Mouse (Mus musculus) right cerebral cortex, postnatal 10 days (tissue): Measurements from ENCODE around the gene Ogg1.

Experiments
- DNase-seq, 2 experiments: peaks; one replicate each; pipeline ENCODE4 v3.0.0; 2021; ENCODE audit warnings: low spot score in 2 of 2

The Ogg1 gene

DNA sequence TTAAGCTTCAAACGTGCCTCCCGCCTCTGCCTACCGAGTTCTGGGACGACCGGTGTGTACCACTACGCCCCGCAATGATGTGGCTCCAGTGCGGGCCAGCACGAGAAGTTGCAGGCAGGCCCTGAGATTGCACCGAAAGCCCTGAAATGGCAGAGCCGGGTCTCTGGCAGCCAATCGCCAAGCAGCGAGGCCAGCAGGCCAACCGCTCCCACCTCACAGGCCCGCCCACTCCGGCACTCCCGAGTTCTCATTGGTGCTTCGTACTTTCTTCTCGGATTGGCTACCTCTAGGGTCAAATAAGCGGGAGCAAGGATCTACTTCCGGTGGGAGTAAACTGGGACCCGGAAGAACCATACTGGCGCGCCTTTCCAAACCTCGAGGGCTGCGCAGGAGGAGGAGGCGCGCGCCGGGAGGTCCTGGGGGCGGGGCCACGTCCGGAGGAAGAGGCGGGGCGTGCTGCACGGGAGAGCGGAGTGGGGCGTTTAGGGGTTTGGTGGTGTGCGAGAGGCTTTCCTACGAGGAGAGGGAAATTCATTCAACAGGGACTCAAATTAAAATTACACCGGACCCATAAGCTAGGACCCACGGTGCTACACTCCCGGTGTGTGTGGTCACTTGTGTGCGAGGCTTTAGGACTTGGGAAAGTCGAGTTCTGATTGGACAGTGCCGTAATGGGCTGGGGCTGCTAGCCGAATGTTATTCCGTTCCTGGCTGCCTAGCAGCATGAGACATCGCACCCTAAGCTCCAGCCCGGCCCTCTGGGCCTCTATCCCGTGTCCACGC lies at the start of gene Ogg1:
Gene Ogg1, plus strand, starts transcription at position 440 of the 783 bp plus-strand sequence.
- peak; percentile 99 to 100 for DNase-seq

DNA sequence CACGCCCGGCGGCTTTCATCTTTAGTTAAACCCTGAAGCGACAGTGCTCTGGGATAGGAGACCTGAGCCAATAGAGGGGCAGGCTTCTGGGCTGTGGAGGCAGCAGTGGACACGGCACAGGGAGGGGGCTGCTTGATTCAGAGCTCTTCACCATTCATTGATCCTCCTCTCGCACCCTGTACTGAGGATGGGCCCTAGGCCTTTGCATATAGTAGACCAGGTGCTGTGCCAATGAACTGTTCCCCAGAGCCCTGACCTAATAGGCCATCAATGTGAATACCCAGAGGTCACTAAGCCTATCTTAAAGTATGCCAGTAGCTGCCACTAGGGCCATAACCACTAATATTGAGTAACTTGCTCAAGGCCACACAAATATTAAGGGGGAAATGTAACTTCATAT lies 45.1 kb upstream of the Ogg1 start:
- DNase-seq = no peak

DNA sequence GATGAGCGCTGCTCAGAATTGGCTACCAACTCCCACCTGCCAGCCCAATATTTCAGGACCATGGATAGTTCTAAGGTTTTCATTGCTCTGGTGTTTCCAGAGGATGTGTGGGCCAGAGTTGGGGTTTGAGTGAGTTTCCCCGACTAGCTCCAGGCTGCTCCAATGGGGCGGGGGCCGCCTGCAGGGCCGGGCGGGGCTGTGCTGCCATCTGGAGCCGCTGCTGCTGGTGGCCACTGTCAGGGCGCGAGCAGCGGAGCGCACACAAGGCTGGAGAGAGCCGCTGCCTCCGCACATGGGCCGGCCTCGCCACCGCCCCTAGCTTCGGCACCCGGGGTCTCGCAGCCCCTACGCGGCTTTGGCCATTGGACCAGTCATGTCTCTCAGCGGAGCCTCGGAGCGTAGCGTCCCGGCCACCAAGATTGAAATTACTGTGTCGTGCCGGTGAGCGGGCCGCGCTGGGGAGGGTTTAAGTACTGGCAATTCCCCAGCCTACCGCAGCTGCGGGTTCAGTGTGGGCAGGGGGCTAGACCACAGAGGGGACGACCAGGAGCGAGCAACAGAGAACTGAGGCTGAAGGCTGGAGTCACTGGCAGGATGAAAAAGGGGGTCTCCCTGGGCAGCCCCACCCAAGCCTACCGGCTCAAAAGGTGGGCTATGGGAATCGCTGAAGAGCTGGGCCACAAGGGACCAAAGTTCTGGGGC lies 44.5 kb upstream of the Ogg1 start, which contains the start of gene Cpne9:
Gene Cpne9, plus strand, starts transcription at position 207 of the 702 bp plus-strand sequence.
- peak; percentile 53 to 54 for DNase-seq

DNA sequence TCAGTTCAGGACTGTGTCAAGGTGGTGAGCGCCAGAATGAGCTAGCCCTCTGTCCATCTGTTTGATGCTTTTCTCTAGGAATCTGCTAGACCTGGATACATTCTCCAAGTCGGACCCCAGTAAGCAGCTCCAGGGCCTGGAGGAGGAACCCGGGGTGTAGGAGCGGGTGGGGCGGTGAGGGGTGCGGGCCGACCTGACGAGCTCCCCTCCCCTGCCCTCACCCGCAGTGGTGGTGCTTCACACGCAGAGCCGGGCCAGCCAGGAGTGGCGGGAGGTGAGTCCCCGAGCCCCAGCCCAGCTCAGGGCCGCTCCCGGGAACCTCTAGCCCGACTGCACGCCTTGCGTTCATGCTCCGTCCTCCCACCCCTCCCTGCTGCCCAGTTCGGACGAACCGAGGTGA lies 43.8 kb upstream of the Ogg1 start:
- DNase-seq = no peak

DNA sequence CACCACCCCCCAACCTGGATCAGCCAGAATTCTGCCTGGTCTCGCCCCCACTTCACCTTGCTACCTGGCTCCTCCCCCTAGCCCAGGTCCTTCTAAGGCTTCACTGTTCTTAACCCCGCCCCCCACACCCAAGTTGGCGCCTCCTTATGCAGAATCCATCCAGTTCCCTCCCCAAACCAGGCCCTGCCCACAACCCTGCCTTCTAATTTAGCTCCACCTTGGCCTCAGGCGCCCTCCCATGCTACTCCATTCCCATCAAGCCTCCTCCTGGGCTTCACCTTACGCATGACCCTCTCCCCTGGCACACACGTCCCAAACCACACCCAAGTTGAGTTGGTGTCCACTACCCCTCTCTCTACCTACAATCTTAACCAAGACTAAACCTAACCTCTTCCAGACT lies 43.3 kb upstream of the Ogg1 start:
- DNase-seq = no peak

DNA sequence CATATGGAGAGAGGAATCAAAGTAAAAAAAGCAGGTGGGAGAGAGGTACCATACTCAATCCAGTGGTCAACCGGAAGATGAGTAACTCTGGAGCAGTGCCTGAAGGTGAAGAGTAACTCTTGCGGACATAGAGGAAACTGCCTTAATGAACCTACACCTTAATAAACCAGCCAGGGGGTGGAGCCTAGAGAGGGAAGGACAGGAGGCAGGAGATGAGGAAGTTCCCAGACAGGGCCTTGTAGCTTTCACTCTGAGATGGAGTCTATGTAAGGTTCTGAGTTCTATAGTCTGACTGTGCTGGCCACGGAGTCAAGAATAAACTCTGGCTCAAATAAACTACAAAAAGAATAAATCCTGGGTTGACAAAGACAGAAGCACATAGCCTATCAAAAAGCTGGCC lies 41.8 kb upstream of the Ogg1 start:
- DNase-seq = no peak

DNA sequence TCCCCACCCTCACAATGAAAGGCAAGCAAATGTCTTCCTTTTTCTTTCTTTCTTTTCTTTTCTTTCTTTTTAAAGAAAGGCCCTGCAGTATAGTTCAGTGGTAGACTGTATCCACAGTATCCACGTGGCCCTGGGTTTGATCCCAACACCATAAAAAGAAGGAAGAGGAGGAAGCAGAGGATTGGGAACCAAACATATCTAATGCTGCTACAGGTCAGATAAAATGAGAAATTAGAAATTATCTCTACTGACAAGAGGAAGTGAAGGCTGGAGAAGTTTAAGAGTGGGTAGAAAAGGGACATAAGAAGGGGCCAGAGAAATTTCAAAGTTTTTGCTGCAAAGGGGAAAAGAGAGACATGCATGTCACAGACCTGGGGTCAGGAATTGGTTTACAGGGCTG lies 40.5 kb upstream of the Ogg1 start:
- no peak for DNase-seq

DNA sequence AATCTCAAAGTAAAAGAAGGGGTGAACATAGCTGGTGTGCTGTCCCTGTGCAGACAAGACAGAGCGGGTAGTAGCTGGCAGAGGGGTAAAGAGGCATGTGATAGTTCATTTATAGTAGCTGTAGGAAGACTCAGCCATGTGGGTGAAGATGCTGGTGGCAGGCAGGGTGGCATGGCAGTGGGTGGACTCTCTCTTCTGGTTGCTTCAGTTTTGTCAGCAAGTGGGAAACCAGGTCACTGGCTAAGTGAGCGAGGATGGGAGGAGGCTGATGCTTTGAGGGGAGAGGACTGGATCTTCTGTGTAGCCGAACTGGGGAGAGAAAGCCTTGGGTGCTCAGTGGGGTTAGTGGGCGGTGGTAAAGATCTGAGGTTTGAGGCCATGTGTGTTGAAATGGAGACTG lies 39.5 kb upstream of the Ogg1 start:
- DNase-seq = no peak

DNA sequence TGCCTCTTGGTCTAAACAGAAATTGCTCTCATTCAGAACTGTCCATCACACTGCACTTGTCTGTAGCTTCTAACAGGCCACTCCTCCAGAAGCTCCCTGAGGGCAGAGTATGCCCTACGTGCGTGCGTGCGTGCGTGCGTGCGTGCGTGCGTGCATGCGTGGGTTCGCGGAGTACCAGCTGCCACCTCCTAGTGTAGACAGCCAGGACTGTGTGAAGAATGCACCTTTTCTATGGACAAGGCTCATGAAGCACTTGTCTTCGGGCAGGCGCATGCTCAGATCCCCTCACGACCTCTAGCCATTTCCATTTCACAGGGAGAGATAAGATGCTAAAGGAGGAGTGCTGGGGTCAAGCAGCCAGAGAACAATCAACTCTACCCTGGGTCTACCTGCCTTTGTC lies 37.4 kb upstream of the Ogg1 start:
- DNase-seq = no peak

DNA sequence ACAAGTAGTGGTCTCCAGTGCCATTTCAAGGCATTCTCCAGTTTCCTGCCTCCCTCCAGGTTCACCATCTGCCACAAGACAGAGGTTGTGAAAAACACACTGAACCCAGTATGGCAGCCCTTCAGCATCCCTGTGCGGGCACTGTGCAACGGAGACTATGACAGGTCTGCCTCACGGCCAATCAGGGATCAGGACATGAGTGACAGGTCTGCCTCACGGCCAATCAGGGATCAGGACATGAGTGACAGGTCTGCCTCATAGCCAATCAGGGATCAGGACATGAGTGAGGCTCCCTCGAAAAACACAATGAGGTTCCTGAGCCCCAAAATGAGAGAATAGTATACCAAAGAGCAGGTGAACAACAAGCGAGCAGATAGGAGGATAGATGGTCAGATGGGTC lies 36.4 kb upstream of the Ogg1 start:
- DNase-seq = no peak

DNA sequence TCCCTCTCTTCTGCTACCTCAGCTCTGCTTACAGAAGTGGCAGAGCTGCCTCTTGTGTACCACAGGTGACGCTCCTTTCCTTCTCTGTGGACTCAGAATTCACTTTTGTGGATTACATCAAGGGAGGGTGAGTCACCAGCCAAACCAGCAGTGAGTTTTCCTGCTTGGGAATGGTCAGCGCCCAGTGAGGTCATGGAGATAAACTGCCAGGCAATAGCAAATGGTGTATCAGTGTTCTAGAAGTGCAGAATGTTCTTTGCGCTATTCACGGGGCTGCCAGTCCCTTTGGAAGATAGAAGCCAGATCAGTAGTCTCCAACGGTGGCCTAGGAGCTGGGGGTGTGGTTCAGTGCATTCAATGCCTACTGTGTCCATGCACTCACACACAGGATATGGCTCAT lies 33.8 kb upstream of the Ogg1 start:
- DNase-seq = no peak

DNA sequence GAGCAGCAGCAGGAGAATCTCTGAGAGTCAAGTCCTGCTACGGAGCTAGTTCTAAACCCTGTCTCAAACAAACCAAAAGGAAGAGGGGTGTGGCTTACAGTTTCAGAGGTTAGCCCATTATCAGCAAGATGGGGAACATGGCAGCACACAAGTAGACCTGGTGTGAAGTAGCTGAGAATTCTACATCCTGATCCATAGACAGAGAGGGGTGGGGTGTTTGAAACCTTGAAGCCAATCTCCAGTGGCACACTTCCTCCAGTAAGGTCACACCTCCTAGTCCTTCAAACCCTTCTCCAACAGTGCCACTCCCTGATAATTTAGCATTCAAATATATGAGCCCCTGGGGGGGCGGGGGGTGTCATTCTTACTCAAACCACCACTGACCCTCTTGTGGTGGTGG lies 30.7 kb upstream of the Ogg1 start:
- DNase-seq = no peak

DNA sequence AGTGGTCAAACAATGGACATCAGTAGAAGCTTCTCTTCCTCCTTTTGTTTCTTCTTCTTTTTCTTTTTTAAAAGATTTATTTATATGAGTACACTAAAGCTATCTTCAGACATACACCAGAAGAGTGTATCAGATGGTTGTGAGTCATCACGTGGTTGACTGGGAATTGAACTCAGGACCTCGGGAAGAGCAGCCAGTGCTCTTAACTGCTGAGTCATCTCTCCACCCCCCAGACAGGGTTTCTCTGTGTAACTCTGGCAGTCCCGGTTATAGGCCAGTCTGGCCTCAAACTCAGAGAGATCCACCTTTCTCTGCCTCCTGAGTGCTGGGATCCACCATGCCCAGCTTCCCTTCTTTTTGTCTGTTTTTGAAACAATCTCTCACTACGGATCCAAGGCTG lies 30.1 kb upstream of the Ogg1 start:
- DNase-seq = no peak

DNA sequence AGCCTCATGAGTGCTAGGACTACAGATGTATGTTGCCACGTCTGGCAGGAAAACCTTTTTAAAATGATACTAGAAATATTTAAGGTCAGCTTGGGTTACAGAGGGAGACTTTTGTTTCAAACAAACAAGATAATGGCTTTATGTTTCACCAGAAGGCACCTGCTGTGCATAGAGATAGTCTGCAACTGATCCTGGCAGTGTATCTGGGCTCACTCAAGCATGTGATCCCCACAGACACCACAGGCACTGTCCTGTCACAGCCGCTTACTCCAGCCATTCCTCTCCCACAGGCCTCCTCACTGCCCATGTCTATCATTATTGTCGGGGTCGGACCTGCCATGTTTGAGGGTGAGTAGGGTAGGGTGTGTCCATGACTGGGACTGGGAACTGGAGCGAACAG lies 25.4 kb upstream of the Ogg1 start:
- no peak for DNase-seq

DNA sequence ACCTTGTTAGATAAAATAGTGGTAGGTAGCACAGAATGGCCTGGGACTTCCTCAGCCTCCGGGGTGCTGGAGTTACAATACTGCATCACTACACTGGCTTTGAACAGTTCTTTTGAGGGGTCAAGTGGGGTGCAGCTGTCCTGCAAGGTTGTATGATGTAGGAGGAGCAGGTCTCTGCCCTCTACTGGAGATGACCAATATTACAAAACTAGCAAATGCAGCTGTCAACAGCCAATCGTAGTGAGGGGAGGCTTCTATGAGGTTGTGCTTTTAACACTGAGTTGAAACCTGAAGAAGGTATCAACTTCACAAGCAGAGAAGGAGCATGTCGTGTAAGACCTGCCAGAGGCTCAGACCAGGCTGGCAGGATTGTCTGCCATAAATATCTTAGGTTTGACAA lies 24.5 kb upstream of the Ogg1 start:
- no peak for DNase-seq

DNA sequence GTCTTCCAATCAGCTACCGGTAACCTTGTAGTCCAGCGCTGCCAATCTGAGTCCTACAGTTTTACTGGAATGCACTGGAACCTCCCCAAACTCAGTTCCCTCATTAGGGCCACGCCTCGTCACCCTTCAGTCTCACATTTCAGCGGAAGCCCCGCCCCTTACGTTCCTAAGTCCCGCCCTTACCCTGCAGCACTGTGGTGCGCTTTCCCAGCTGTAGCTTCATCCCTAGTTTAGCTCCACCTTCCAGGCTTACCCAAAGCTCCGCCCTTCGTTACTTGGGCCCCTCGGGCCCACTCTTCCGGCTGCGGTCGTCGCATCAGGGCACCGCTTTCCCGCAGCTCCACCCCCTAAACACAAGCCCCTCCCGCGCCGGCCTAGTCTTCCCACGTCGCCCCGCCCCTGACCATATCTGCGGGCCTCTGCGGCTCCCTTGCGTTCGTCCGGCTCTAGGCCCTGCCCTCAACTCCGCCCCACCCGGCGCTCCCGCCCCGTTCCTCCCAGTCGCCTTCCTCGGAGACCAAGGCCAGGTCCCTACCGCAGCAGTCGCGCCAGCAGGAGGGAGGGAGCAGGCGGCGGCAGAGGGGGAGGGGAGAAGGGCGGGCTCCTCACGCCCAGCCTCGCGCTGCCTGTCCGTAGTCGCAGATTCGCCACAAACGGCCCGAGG lies 20.3 kb upstream of the Ogg1 start:
- DNase-seq = peak; percentile 99

DNA sequence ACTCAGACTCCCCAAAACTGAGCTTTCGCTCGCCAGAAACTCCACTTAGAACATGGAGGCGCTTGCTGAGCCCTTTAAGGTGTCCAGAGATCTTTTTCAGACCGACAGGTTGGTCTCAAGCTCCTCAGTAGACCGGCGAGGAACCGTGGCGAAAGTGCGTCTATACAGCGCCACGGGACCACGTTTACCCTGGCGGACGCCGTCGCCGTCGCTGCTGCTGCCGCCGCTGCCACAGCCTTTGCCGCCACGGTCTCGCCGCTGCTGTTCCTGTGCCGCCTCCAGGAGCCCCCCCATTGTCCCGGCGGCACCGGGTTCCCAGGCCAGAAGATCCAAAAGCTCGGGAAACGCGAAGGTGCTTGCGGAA lies 19.8 kb upstream of the Ogg1 start, which contains the start of gene Brpf1:
Gene Brpf1, plus strand, starts transcription at position 152 of the 364 bp plus-strand sequence.
- no peak for DNase-seq

DNA sequence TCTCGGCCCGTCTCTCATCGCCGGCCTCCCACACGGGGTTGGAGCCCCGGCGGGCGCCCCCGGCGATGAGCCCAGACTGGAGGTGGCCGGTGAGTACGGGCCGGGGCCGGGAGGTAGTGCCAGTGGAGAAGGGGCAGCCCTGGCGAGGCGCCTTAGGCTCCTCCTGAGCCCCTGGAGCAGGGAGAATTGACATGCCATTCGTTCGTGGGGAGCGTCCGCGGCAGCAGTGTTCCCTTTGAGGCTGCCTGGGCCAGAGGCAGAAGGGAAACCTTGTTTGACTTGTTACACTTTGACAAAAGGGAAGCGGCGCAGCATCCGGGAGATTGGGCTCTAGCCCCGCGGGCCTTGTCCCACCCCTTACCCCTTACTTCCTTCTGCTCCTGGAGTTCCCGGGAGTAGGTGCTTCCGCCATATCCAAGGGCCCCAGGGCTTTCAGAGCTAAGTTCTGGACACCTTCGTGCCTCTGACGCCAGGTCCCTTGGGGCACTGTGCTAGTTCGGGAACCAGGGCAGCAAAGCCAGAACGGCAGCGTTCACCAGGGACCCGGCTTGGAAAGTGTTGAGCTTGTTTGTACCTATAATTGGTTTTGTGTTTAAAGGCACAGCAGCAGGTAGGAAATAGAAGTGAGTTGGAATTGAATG lies 19.2 kb upstream of the Ogg1 start:
- DNase-seq = peak; percentile 58 to 64

DNA sequence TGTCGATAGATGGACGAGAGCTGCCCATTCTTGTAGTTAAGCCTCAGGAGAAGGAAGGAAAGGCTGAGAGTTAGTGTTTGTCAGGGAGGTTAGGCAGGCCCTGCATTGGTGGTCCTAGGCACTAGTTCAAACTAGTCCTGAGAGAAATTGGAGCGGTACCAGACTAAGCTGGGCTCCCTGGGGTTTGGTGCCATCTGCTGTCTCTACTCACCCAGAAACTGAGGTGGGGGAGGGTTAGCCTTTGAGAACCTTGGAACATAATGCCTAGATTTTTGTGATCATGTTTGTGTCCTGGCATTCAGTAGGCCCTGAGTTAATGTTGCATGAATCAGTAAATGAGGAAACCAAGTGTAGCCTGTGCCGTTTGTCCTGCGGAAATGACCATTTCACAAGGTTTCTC lies 18.6 kb upstream of the Ogg1 start:
- DNase-seq = peak; percentile 59 to 68

DNA sequence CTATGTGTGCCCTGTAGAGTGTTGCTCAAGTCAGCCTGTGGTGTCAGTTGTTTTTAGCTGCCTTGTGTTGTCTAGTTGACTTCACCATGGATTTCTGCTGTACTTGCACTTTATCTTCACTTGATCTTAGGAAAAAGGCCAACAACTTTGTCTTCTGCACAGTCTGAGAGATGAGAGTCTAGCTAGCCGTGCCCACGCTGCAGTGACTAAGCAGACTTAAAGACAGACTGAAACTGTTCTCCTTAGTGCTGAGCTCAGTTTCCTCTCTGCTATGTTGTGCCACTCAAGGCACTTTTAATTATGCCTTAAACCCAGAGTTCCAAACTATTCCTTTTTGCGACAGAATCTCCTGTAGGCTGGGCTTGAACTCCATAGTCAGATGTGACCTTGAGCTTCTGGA lies 10.8 kb upstream of the Ogg1 start:
- no peak for DNase-seq

DNA sequence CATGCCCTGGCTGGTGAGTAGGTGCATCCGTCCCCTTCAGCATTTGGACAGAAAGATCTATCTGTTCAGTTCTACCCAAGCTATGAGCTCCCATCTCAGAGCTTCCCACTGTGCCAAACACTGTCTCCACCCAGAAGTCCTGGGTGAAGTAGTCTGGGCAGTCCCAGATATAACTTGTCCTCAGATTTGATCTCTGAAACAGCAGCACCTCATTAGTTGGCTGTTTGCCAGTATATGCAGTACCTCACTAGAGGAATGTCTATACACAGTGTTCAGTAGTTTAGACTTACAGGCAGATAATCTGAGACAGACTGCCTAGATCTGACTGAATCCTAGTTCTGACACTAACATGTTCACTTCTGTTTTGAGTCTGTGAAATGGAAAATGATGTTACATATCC lies 2.6 kb downstream of the Ogg1 start:
- DNase-seq = no peak

DNA sequence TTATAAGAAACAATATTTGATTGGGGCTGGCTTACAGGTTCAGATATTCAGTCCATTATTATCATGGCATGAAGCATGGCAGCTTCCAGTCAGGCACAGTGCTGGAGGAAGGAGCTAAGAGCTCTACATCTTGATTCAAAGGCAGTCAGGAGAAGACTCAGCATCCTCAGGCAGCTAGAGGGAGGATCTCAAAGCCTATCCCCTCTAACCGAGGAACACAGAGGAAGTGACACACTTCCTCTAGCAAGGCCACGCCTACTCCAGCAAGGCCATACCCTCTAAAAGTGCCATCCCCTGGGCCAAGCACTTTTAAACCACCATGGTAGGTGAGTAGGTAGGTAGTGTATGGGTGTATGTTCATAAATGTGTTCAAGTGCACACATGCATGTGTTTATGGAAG lies 3.8 kb downstream of the Ogg1 start:
- no peak for DNase-seq
